Mouse (Mus musculus): Measurements from ENCODE around the gene Fdps.

GRCm38 (mm10) chr3:89135958-89136357 lies 34.2 kb upstream of the Fdps start, which contains the start of gene Pklr:
- TF ChIP-seq CTCF (IDR thresholded peaks at IDR 0.05; ENCODE audit: borderline replicate concordance, insufficient read depth, low read length) (no peak), POLR2A (IDR thresholded peaks at IDR 0.05; ENCODE audit: low read depth, low read length) (no peak)
